Mouse (Mus musculus): ENCODE data around the gene Ptprr.

GRCm38 (mm10) chr10:116123808-116124207 lies 105.8 kb downstream of the Ptprr start:
- no peak for TF ChIP-seq CTCF (IDR thresholded peaks at IDR 0.05; ENCODE audit: borderline replicate concordance, insufficient read depth, low read depth, low read length)
- TF ChIP-seq POLR2A (IDR thresholded peaks at IDR 0.05; ENCODE audit: borderline replicate concordance, insufficient read depth, low read length), result no peak
